Mouse (Mus musculus): Measurements from ENCODE around the gene Shroom4.

Shroom4 gene

GRCm38 (mm10) chrX:6496374-6496773 is 96.7 kb downstream of the Shroom4 start:
- DNase-seq, result no peak

- DNase-seq, result no peak
These were observed 102.2 kb downstream of the Shroom4 start for GRCm38 (mm10) chrX:6501850-6502249.

GRCm38 (mm10) chrX:6517217-6517616 is 117.6 kb downstream of the Shroom4 start:
- DNase-seq, result no peak

GRCm38 (mm10) chrX:6518421-6518820 is 118.8 kb downstream of the Shroom4 start:
- no peak for DNase-seq

GRCm38 (mm10) chrX:6522935-6523334 is 123.3 kb downstream of the Shroom4 start:
- DNase-seq, result no peak

GRCm38 (mm10) chrX:6536636-6537035 is 137.0 kb downstream of the Shroom4 start:
- DNase-seq, result no peak

- DNase-seq, result no peak
These were observed 138.0 kb downstream of the Shroom4 start for GRCm38 (mm10) chrX:6537689-6538088.

- no peak for DNase-seq
These were observed 165.4 kb downstream of the Shroom4 start for GRCm38 (mm10) chrX:6565066-6565465.

GRCm38 (mm10) chrX:6574511-6574910 is 174.9 kb downstream of the Shroom4 start:
- no peak for DNase-seq

- DNase-seq, result no peak
These were observed 177.3 kb downstream of the Shroom4 start for GRCm38 (mm10) chrX:6577001-6577400.

GRCm38 (mm10) chrX:6580671-6581070 is 181.0 kb downstream of the Shroom4 start:
- DNase-seq, result no peak

- no peak for DNase-seq
These were observed 181.5 kb downstream of the Shroom4 start for GRCm38 (mm10) chrX:6581181-6581580.

- no peak for DNase-seq
These were observed 183.0 kb downstream of the Shroom4 start for GRCm38 (mm10) chrX:6582646-6583045.

- DNase-seq, result no peak
These were observed 194.5 kb downstream of the Shroom4 start for GRCm38 (mm10) chrX:6594183-6594582.

GRCm38 (mm10) chrX:6654024-6654423 is 254.4 kb downstream of the Shroom4 start:
- DNase-seq, result no peak

GRCm38 (mm10) chrX:6658820-6659324 is 259.2 kb downstream of the Shroom4 start:
- no peak for DNase-seq

Measured in thymus, postnatal 36 days (tissue).